Mouse (Mus musculus) CD4-positive, CD25-positive, alpha-beta regulatory T cell, adult 2 months (primary cell): ENCODE results near the gene Prkg1.
A peak's percentile ranks its signal among the peaks of the same experiment; 100 is the strongest.

Source experiments
- DNase-seq: peaks from one replicate; pipeline ENCODE4 v3.0.0-alpha.2; 2012; ENCODE audit warnings: low read depth, low spot score

The Prkg1 gene

DNA sequence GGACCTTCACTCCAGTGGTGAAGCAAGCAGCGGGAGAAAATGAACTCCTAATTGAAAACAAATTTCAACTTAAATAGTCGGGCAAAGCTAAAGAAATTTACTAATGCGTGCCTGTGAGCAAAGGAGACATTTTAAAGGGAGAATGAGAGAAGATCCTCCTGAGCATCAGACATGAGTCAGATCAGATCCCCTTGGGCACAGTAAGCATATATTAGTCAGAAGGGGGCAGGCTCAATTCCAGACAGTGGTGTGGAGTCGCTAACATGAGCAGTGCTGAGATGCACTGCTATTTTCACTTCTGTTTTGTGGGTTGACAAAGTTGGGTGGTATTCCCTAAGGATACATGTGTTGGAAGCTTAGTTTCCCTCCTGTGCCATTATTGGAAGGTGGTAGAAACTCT lies 913.8 kb downstream of the Prkg1 start:
- DNase-seq = no peak

DNA sequence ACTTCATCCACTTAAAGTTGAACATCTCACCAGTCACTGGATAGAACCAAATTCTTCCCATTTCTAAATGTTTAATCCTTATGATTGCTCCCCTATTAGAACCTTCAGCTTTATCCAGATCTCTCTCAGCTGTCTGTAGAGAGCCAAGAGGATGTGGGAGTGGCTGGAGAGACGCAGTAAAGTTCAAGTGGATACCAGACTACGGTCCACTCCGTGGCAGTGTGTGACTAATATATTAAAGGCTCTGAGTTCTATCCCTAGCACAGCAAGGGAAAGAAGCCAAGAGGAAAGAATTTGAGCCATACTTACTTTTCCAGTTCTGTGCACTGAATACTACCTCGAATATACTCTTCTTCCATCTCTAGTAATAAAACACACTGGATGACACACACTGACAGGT lies 919.9 kb downstream of the Prkg1 start:
- no peak for DNase-seq

GRCm38 (mm10) chr19:30843637-30844036 lies 921.2 kb downstream of the Prkg1 start:
- DNase-seq = no peak

- peak; percentile 53 for DNase-seq
Measured at GRCm38 (mm10) chr19:30843052-30843564, 921.7 kb downstream of the Prkg1 start.

- no peak for DNase-seq
Measured at GRCm38 (mm10) chr19:30842640-30843039, 922.2 kb downstream of the Prkg1 start.

- no peak for DNase-seq
Measured at GRCm38 (mm10) chr19:30833045-30833651, 931.7 kb downstream of the Prkg1 start.

- DNase-seq = no peak
Measured at GRCm38 (mm10) chr19:30829231-30829775, 935.5 kb downstream of the Prkg1 start.

DNA sequence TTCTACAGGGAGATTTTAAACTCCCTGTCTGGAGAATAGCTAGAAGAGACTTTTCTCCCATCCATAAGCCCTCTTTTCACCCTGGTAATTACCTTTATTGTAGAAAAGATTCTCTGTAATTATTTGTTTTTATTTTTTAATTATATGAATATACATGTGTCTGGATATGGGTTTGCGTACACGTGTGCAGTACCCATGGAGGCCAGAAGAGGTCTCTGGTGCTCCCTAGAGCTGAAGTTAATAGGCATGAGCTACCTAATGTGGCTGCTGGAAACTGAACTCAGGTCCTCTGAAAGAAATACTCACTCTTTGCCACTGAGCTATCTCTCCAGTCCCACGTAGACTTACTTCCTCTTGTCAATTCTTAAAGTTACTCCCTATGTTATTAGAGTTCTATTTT lies 937.0 kb downstream of the Prkg1 start:
- peak; percentile 28 for DNase-seq

DNA sequence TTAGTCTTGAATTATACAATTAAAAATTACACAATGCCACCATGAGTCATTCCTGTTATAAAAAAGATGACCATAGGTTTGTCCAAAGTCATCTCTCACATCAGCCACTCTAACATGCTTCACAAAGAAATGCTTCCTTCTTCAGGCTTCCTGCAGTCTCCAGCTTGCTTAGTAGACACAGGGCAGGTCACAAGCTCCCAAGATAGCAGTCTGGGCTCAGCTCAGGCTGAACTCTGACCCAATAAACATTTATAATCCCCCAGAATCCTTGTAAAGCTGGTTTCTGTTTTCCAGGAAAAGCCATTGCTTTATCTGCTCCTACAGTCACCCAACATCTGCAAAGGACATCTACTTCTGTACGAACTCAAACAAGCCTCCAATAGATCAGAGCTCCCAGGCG lies 938.7 kb downstream of the Prkg1 start:
- DNase-seq = no peak

DNA sequence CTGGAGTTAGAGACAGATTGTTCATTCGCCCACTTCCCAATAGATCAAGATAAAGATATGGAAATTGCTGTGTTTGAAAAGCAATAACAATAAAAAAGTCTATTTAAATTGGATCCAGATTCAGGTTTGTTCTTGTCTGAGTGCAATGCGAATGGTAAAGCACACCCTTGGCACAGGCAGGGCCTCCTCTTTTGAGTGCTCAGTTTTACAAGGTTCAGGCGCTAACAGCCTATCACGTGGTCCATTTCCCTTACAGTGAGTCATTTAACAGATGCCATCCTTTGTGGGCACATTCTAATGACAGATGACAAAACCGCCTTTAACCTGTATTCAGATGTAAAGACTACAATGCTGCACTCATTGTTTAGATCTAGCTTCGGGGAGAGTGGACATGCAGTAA lies 949.2 kb downstream of the Prkg1 start:
- no peak for DNase-seq

DNA sequence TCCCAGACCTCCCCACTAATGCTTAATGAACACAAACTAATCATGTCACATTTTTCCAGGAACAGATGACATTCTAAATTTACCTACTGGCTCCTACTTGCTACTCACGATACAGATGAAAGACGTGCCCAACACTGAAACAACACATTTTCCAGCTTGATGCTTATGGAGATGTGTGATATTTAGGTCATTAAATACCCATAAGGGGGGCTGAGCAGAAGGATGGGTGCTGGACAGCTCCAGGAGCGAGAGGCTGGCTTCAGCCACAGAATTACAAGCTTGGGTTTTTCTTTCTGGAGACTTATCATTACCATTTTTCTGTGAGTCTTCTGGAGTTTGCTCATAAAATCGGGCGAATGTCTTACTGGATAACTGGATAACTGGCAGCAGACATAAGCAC lies 958.6 kb downstream of the Prkg1 start:
- no peak for DNase-seq

DNA sequence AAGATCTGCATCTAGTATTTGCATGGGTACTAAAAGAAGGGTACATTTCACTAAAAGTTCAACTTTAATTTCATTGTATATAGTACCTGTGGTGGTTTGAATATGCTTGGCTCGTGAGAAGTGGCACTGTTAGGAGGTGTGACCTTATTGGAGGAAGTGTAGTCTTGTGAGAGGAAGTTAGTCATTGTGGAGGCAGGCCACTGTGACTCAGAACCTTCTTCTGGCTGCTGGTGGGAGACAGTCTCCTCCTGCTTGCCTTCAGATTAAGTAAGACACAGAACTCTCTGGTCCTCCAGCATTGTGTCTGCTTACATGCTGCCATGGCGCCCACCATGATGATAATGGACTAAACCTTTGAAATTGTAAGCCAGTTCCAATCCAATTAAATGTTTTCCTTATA lies 984.0 kb downstream of the Prkg1 start:
- no peak for DNase-seq

DNA sequence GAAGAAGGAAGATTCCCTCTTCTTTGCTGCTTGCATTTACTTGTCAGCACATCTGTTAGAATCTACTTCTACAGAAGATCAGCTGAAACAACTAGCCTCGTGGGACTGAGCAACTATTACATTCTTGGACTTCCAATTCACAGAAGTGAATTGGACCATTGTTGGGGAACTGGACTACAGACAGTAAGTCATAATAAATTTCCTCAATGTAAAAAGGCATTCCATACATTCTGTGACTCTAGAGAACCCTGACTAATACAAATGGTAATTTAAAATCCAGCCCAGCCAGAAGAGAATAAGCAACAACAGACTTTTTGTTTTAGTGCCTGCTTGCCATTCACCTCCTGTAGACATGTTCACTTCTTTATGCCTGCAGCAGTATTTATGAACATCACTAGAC lies 996.5 kb downstream of the Prkg1 start:
- no peak for DNase-seq

- no peak for DNase-seq
Measured at GRCm38 (mm10) chr19:30744426-30744825, 1020.4 kb downstream of the Prkg1 start.

DNA sequence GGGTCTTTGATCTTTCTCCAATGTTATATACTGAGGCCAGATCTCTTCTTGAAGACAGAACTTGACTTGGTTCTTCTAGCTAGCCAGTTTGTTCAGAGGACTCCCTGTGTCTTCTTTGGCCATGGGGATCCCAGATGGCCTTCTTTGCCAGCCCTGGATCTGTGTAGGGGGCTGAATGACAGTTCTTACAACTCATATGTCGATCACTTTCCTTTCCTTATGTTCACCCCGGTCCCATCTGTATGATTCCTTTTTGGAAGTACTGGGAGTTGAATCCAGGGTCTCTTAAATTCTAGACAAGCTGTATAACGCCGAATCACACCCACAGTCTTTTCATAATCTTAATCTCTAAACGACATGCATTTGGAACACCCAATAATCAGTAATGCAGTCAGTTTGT lies 1065.7 kb downstream of the Prkg1 start:
- DNase-seq = no peak

- no peak for DNase-seq
Measured at GRCm38 (mm10) chr19:30691258-30691657, 1073.6 kb downstream of the Prkg1 start.

- no peak for DNase-seq
Measured at GRCm38 (mm10) chr19:30690691-30691090, 1074.1 kb downstream of the Prkg1 start.

GRCm38 (mm10) chr19:30687942-30688341 lies 1076.9 kb downstream of the Prkg1 start:
- DNase-seq = no peak

GRCm38 (mm10) chr19:30676308-30676707 lies 1088.5 kb downstream of the Prkg1 start:
- no peak for DNase-seq

DNA sequence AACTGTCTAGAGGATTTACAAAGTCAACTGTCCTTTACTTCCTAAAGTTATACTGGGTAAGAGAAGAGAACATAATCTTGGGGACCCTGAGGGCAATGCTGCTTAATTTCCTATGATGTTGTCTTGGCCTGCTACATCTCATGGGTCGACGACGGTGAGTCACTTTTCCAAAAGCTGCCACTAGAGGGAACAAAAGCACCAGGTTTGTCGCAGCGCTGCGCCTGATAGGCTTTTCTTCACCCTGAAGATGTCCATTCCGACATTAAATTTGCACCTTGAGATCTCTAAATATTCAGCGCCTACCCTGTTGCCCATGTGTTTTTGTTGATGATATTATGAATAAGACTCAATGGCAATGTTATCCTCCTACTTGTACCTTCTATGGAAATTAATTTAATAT lies 1100.6 kb downstream of the Prkg1 start:
- DNase-seq = peak; percentile 42

GRCm38 (mm10) chr19:30642629-30643170 lies 1122.1 kb downstream of the Prkg1 start:
- DNase-seq = no peak

GRCm38 (mm10) chr19:30637471-30637870 lies 1127.4 kb downstream of the Prkg1 start:
- DNase-seq = no peak

DNA sequence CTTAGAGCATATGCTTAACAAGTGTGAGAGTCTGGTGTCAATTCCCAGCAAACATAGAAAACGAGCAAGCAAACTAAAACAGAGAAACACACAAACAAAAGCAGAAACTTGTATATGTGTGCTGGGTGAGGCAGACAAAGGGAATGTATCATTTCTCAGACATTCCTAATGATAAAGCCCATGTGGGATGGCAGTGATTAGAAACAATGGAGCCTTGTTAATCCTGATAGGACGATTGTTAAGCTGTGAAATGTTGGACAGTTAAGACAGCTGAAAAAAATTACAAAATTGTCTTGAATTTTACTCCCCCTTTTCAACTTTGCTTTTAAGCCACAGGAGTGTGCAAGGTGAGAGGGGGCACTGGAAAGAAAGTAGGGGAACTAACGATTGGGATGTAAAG lies 1133.8 kb downstream of the Prkg1 start:
- no peak for DNase-seq
